Mouse (Mus musculus) megakaryocyte, embryonic 14.5 days (primary cell): Measurements from ENCODE around the gene Mansc1.

Experiments
- FLI1 ChIP-seq: IDR thresholded peaks from 2 replicates; pipeline ENCODE4 v1.6.1; 2012; ENCODE audit warnings: low read length, inconsistent platforms, mixed read lengths
- GATA1 ChIP-seq: IDR thresholded peaks from 3 replicates; pipeline ENCODE4 v1.6.1; 2012; ENCODE audit warnings: mixed read lengths, low read length, inconsistent platforms, borderline replicate concordance

- TF ChIP-seq GATA1 (no peak), FLI1 (no peak)
These were observed 52.8 kb downstream of the Mansc1 start for GRCm38 (mm10) chr6:134579506-134579905.
